8 mouse cellular contexts compared by ENCODE assay signal in genomic region chr19:5072389-5073019, GRCm38 (mm10). TPM values are rescaled to one million over a fixed set of nuclear protein-coding genes. Genes with fewer than 3 reads are reported as not detected.
DNase-seq lines count a peak whose midpoint lies in the region; ATAC-seq lines count a peak whose summit lies in the region.

No protein-coding gene starts in this region.

- H3K4me1 ChIP-seq in forebrain, embryonic 16.5 days (replicated peaks; ENCODE audit: control insufficient read depth, insufficient read depth, low read length): peaks cover 32% of the 10 kb centered on the region
- peaks cover 42% of the 10 kb centered on the region for H3K4me1 ChIP-seq in limb, embryonic 13.5 days
- peaks cover 43% of the 10 kb centered on the region for H3K4me1 ChIP-seq in neural tube, embryonic 12.5 days

- H3K4me2 ChIP-seq in forebrain, embryonic 16.5 days (ENCODE audit: low read length): peak overlapping the region; percentile 71
- H3K4me2 ChIP-seq in limb, embryonic 13.5 days (replicated peaks): peak overlapping the region; percentile 97
- H3K4me2 ChIP-seq in neural tube, embryonic 12.5 days (replicated peaks): peak overlapping the region; percentile 86

- H3K9me3 ChIP-seq in forebrain, embryonic 16.5 days (ENCODE audit: control insufficient read depth, low read length): no peaks in the 10 kb centered on the region
- no peaks in the 10 kb centered on the region for H3K9me3 ChIP-seq in limb, embryonic 13.5 days
- no peaks in the 10 kb centered on the region for H3K9me3 ChIP-seq in neural tube, embryonic 12.5 days

- peak overlapping the region; percentile 45 for H3K4me3 ChIP-seq in forebrain, embryonic 16.5 days (replicated peaks; ENCODE audit: low read length)
- peak overlapping the region; percentile 71 for H3K4me3 ChIP-seq in limb, embryonic 13.5 days
- H3K4me3 ChIP-seq in neural tube, embryonic 12.5 days: peak overlapping the region; percentile 35

- no peak for ATAC-seq in CD4-positive, CD25-positive, alpha-beta regulatory T cell, adult 4 months
- no peak for ATAC-seq in forebrain, embryonic 16.5 days
- ATAC-seq in limb, embryonic 13.5 days (ENCODE audit: low FRiP score, low read depth): peak; percentile 29; the same call in 1 of the 2 replicates
- ATAC-seq in neural tube, embryonic 12.5 days (ENCODE audit: low FRiP score, low read depth): peak; percentile 22; the same call in 1 of the 2 replicates
- ATAC-seq in erythroid progenitor cell, adult 5-6 weeks (replicated peaks; ENCODE audit: low FRiP score, poor library complexity, severe bottlenecking): no peak

- H3K36me3 ChIP-seq in forebrain, embryonic 16.5 days (ENCODE audit: control insufficient read depth, insufficient read depth): no peaks in the 10 kb centered on the region
- H3K36me3 ChIP-seq in limb, embryonic 13.5 days: no peaks in the 10 kb centered on the region
- H3K36me3 ChIP-seq in neural tube, embryonic 12.5 days: no peaks in the 10 kb centered on the region

- H3K27ac ChIP-seq in forebrain, embryonic 16.5 days (ENCODE audit: low read length): no peak overlapping the region
- H3K27ac ChIP-seq in limb, embryonic 13.5 days: peak overlapping the region; percentile 98
- no peak overlapping the region for H3K27ac ChIP-seq in neural tube, embryonic 12.5 days

- peaks cover 6% of the 10 kb centered on the region; the same call in 1 of the 2 replicates for H3K27me3 ChIP-seq in forebrain, embryonic 16.5 days (replicated peaks; ENCODE audit: control insufficient read depth, insufficient read depth, low read length)
- H3K27me3 ChIP-seq in limb, embryonic 13.5 days: no peaks in the 10 kb centered on the region; the same call in 1 of the 2 replicates
- H3K27me3 ChIP-seq in neural tube, embryonic 12.5 days (replicated peaks): peaks cover 41% of the 10 kb centered on the region

- 2% methylated on average over 20 of the region's 20 CpGs for WGBS in forebrain, embryonic 16.5 days
- 2% methylated on average over 20 of the region's 20 CpGs for WGBS in limb, embryonic 13.5 days
- 2% methylated on average over 20 of the region's 20 CpGs for WGBS in neural tube, embryonic 12.5 days

- peak; percentile 37 for DNase-seq in CD4-positive, CD25-positive, alpha-beta regulatory T cell, adult 2 months (ENCODE audit: low read depth, low spot score)
- DNase-seq in MN1 (ENCODE audit: low spot score): peak; percentile 81
- no peak for DNase-seq in gastrocnemius, postnatal 10 days

- peak overlapping the region; percentile 52; the same call in 1 of the 2 replicates for H3K9ac ChIP-seq in forebrain, embryonic 16.5 days (replicated peaks; ENCODE audit: low read depth, low read length)
- H3K9ac ChIP-seq in limb, embryonic 13.5 days: peak overlapping the region; percentile 69
- 0 out of 2 replicates have a peak overlapping the region, but pooled peaks have one; percentile 41 for H3K9ac ChIP-seq in neural tube, embryonic 12.5 days

RNA-seq across cellular contexts. Expression of gene Cd248, which starts 4.6 kb away (rescaled TPM):
- polyA plus RNA-seq in CD4-positive, CD25-positive, alpha-beta regulatory T cell, adult 4 months (2017; shearing (Covaris generic)): not detected
- polyA plus RNA-seq in forebrain, embryonic 16.5 days (2015; fragmentation: Nextera tagmentation; extraction: Ambion mirVana): 11.9 and 14.3 TPM in 2 replicates
- polyA plus RNA-seq in limb, embryonic 13.5 days (2015; fragmentation: Nextera tagmentation; extraction: Ambion mirVana): 58.8 and 64.8 TPM in 2 replicates
- polyA plus RNA-seq in neural tube, embryonic 12.5 days (2016; fragmentation: Nextera tagmentation; extraction: Ambion mirVana): 22.9 and 26.3 TPM in 2 replicates
- total RNA-seq in erythroid progenitor cell, adult 5-6 weeks (2015; ENCODE audit: low replicate concordance): not detected in 2 replicates
- not detected in 2 replicates for total RNA-seq in erythroid progenitor cell, adult 5-6 weeks (2017; ENCODE audit: low replicate concordance)
- 10 to 100 TPM; 45.2 to 60.2 TPM for total RNA-seq in gastrocnemius, postnatal 10 days (2021)

RNA-seq across cellular contexts. Expression of gene Tmem151a, which starts 12.8 kb away (rescaled TPM):
- not detected for polyA plus RNA-seq in CD4-positive, CD25-positive, alpha-beta regulatory T cell, adult 4 months (2017; shearing (Covaris generic))
- polyA plus RNA-seq in forebrain, embryonic 16.5 days (2015; fragmentation: Nextera tagmentation; extraction: Ambion mirVana): 8.0 and 15.8 TPM in 2 replicates
- 2.7 TPM in 2 replicates for polyA plus RNA-seq in limb, embryonic 13.5 days (2015; fragmentation: Nextera tagmentation; extraction: Ambion mirVana)
- polyA plus RNA-seq in neural tube, embryonic 12.5 days (2016; fragmentation: Nextera tagmentation; extraction: Ambion mirVana): 2.5 and 2.8 TPM in 2 replicates
- total RNA-seq in erythroid progenitor cell, adult 5-6 weeks (2015; ENCODE audit: low replicate concordance): not detected in 2 replicates
- total RNA-seq in erythroid progenitor cell, adult 5-6 weeks (2017; ENCODE audit: low replicate concordance): not detected in 2 replicates
- under 1 TPM; 0.23 to 0.27 TPM for total RNA-seq in gastrocnemius, postnatal 10 days (2021)

RNA-seq across cellular contexts. Expression of gene Yif1a, which starts 15.8 kb away (rescaled TPM):
- polyA plus RNA-seq in CD4-positive, CD25-positive, alpha-beta regulatory T cell, adult 4 months (2017; shearing (Covaris generic)): 10 to 100 TPM; 58.1 to 67.8 TPM
- polyA plus RNA-seq in forebrain, embryonic 16.5 days (2015; fragmentation: Nextera tagmentation; extraction: Ambion mirVana): 54.0 and 56.0 TPM in 2 replicates
- 88.5 and 94.5 TPM in 2 replicates for polyA plus RNA-seq in limb, embryonic 13.5 days (2015; fragmentation: Nextera tagmentation; extraction: Ambion mirVana)
- polyA plus RNA-seq in neural tube, embryonic 12.5 days (2016; fragmentation: Nextera tagmentation; extraction: Ambion mirVana): 66.3 and 69.1 TPM in 2 replicates
- total RNA-seq in erythroid progenitor cell, adult 5-6 weeks (2015; ENCODE audit: low replicate concordance): 5.0 and 10.8 TPM in 2 replicates
- 6.2 TPM in 1 of 2 replicates, not detected in the other for total RNA-seq in erythroid progenitor cell, adult 5-6 weeks (2017; ENCODE audit: low replicate concordance)
- 10 to 100 TPM; 46.4 to 49.3 TPM for total RNA-seq in gastrocnemius, postnatal 10 days (2021)

RNA-seq across cellular contexts. Expression of gene Rin1, which starts 22.2 kb away (rescaled TPM):
- under 1 TPM; 0.14 to 0.17 TPM for polyA plus RNA-seq in CD4-positive, CD25-positive, alpha-beta regulatory T cell, adult 4 months (2017; shearing (Covaris generic))
- polyA plus RNA-seq in forebrain, embryonic 16.5 days (2015; fragmentation: Nextera tagmentation; extraction: Ambion mirVana): 1.3 and 1.9 TPM in 2 replicates
- polyA plus RNA-seq in limb, embryonic 13.5 days (2015; fragmentation: Nextera tagmentation; extraction: Ambion mirVana): 1.4 and 1.7 TPM in 2 replicates
- polyA plus RNA-seq in neural tube, embryonic 12.5 days (2016; fragmentation: Nextera tagmentation; extraction: Ambion mirVana): 2.0 and 2.5 TPM in 2 replicates
- total RNA-seq in erythroid progenitor cell, adult 5-6 weeks (2015; ENCODE audit: low replicate concordance): 0.42 TPM in 1 of 2 replicates, not detected in the other
- not detected in 2 replicates for total RNA-seq in erythroid progenitor cell, adult 5-6 weeks (2017; ENCODE audit: low replicate concordance)
- 1 to 10 TPM; 1.5 to 1.8 TPM for total RNA-seq in gastrocnemius, postnatal 10 days (2021)

RNA-seq across cellular contexts. Expression of gene Cnih2, which starts 25.8 kb away (rescaled TPM):
- under 1 TPM in 1 of 2 experiments, not detected in 1; 0.55 TPM for polyA plus RNA-seq in CD4-positive, CD25-positive, alpha-beta regulatory T cell, adult 4 months (2017; shearing (Covaris generic))
- 297 and 347 TPM in 2 replicates for polyA plus RNA-seq in forebrain, embryonic 16.5 days (2015; fragmentation: Nextera tagmentation; extraction: Ambion mirVana)
- 34.5 and 35.2 TPM in 2 replicates for polyA plus RNA-seq in limb, embryonic 13.5 days (2015; fragmentation: Nextera tagmentation; extraction: Ambion mirVana)
- polyA plus RNA-seq in neural tube, embryonic 12.5 days (2016; fragmentation: Nextera tagmentation; extraction: Ambion mirVana): 231 and 236 TPM in 2 replicates
- not detected in 2 replicates for total RNA-seq in erythroid progenitor cell, adult 5-6 weeks (2015; ENCODE audit: low replicate concordance)
- 0.39 TPM in 1 of 2 replicates, not detected in the other for total RNA-seq in erythroid progenitor cell, adult 5-6 weeks (2017; ENCODE audit: low replicate concordance)
- under 1 TPM; 0.75 to 0.90 TPM for total RNA-seq in gastrocnemius, postnatal 10 days (2021)

Comparison
In these comparisons a context has a peak if more than half of its experiments do, and no peak if none do; other contexts are left out.
1. ATAC-seq: peak in limb, embryonic 13.5 days (single experiment) and neural tube, embryonic 12.5 days (single experiment); none in CD4-positive, CD25-positive, alpha-beta regulatory T cell, adult 4 months (single experiment), forebrain, embryonic 16.5 days (single experiment) and erythroid progenitor cell, adult 5-6 weeks (single experiment).
2. RNA of gene Cd248, which starts 4.6 kb away (polyA plus RNA-seq): 58.8 to 64.8 TPM in limb, embryonic 13.5 days, 22.9 to 26.3 TPM in neural tube, embryonic 12.5 days and 11.9 to 14.3 TPM in forebrain, embryonic 16.5 days; not detected in CD4-positive, CD25-positive, alpha-beta regulatory T cell, adult 4 months; every median in the first group is over 10 times any median in the second.
3. Peak in every context shown above with its lines, with median percentiles within 50 percentile points of each other: H3K4me2 ChIP-seq, H3K4me3 ChIP-seq and H3K9ac ChIP-seq.